Mouse (Mus musculus): Measurements from ENCODE around the gene Cxcl16. TPM values are rescaled to one million over a fixed set of nuclear protein-coding genes. Genes with fewer than 3 reads are reported as not detected.
"Not testable (repeated sequence)": the region's sequence is repeated elsewhere in the genome, so short reads cannot be mapped to it uniquely, and the experiment has no call there.

Gene Cxcl16
- polyA plus RNA-seq, 1 experiment from 2014 or later: 10.9 TPM

- H3K36me3 ChIP-seq (ENCODE audit: control insufficient read depth, insufficient read depth): no peaks in the 10 kb centered on the region
- no peak overlapping the region for H3K4me3 ChIP-seq (ENCODE audit: low read length)
- no peaks in the 10 kb centered on the region for H3K4me1 ChIP-seq (ENCODE audit: control insufficient read depth, insufficient read depth, low read length)
- no peak overlapping the region for H3K9ac ChIP-seq (ENCODE audit: low read length)
- no peaks in the 10 kb centered on the region; the same call in 1 of the 2 replicates for H3K9me3 ChIP-seq (replicated peaks; ENCODE audit: control insufficient read depth, low read length)
- H3K4me2 ChIP-seq (ENCODE audit: low read depth, low read length): no peak overlapping the region
- WGBS: 24% methylated on average over 4 of the region's 4 CpGs
- H3K27ac ChIP-seq (ENCODE audit: low read length): no peak overlapping the region
- no peaks in the 10 kb centered on the region for H3K27me3 ChIP-seq (ENCODE audit: control insufficient read depth, insufficient read depth, low read length)
- no peak for ATAC-seq (replicated peaks; ENCODE audit: extremely low read depth, insufficient read depth, low FRiP score)
These were observed 28.0 kb upstream of the Cxcl16 start for GRCm38 (mm10) chr11:70487816-70488215.

- no peaks in the 10 kb centered on the region for H3K9me3 ChIP-seq (replicated peaks; ENCODE audit: control insufficient read depth, low read length)
- no peaks in the 10 kb centered on the region for H3K36me3 ChIP-seq (ENCODE audit: control insufficient read depth, insufficient read depth)
- WGBS: 38% methylated on average over 2 of the region's 2 CpGs
- H3K27me3 ChIP-seq (ENCODE audit: control insufficient read depth, insufficient read depth, low read length): no peaks in the 10 kb centered on the region
- H3K4me2 ChIP-seq (ENCODE audit: low read depth, low read length): no peak overlapping the region
- no peak overlapping the region for H3K27ac ChIP-seq (ENCODE audit: low read length)
- H3K4me3 ChIP-seq (ENCODE audit: low read length): no peak overlapping the region
- no peaks in the 10 kb centered on the region for H3K4me1 ChIP-seq (ENCODE audit: control insufficient read depth, insufficient read depth, low read length)
- no peak for ATAC-seq (replicated peaks; ENCODE audit: extremely low read depth, insufficient read depth, low FRiP score)
- H3K9ac ChIP-seq (ENCODE audit: low read length): no peak overlapping the region
These were observed 25.7 kb upstream of the Cxcl16 start for GRCm38 (mm10) chr11:70485498-70485897.

GRCm38 (mm10) chr11:70474872-70475534 lies 15.2 kb upstream of the Cxcl16 start:
- ATAC-seq (replicated peaks; ENCODE audit: extremely low read depth, insufficient read depth, low FRiP score): no peak
- H3K4me2 ChIP-seq (ENCODE audit: low read depth, low read length): no peak overlapping the region
- H3K4me1 ChIP-seq (ENCODE audit: control insufficient read depth, insufficient read depth, low read length): peaks cover 2% of the 10 kb centered on the region; the same call in 1 of the 2 replicates
- no peaks in the 10 kb centered on the region for H3K36me3 ChIP-seq (ENCODE audit: control insufficient read depth, insufficient read depth)
- H3K9me3 ChIP-seq (replicated peaks; ENCODE audit: control insufficient read depth, low read length): no peaks in the 10 kb centered on the region
- no peak overlapping the region for H3K9ac ChIP-seq (ENCODE audit: low read length)
- WGBS: 59% methylated on average over 12 of the region's 12 CpGs
- H3K4me3 ChIP-seq (ENCODE audit: low read length): no peak overlapping the region
- no peak overlapping the region for H3K27ac ChIP-seq (ENCODE audit: low read length)
- H3K27me3 ChIP-seq (ENCODE audit: control insufficient read depth, insufficient read depth, low read length): no peaks in the 10 kb centered on the region

- H3K27ac ChIP-seq (ENCODE audit: low read length); H3K9ac ChIP-seq (ENCODE audit: low read length); H3K9me3 ChIP-seq (replicated peaks; ENCODE audit: control insufficient read depth, low read length); ATAC-seq (replicated peaks; ENCODE audit: extremely low read depth, insufficient read depth, low FRiP score); H3K36me3 ChIP-seq (ENCODE audit: control insufficient read depth, insufficient read depth); H3K4me3 ChIP-seq (ENCODE audit: low read length); H3K4me1 ChIP-seq (ENCODE audit: control insufficient read depth, insufficient read depth, low read length); H3K4me2 ChIP-seq (ENCODE audit: low read depth, low read length); H3K27me3 ChIP-seq (ENCODE audit: control insufficient read depth, insufficient read depth, low read length): not testable (repeated sequence)
- WGBS: 89% methylated on average over 5 of the region's 5 CpGs
These were observed 13.5 kb upstream of the Cxcl16 start for GRCm38 (mm10) chr11:70473291-70473690.

GRCm38 (mm10) chr11:70472716-70473115 lies 12.9 kb upstream of the Cxcl16 start:
- Histone ChIP-seq H3K9ac (ENCODE audit: low read length) (no peak overlapping the region), H3K36me3 (ENCODE audit: control insufficient read depth, insufficient read depth) (no peaks in the 10 kb centered on the region), H3K9me3 (replicated peaks; ENCODE audit: control insufficient read depth, low read length) (no peaks in the 10 kb centered on the region), H3K4me2 (ENCODE audit: low read depth, low read length) (no peak overlapping the region), H3K27me3 (ENCODE audit: control insufficient read depth, insufficient read depth, low read length) (no peaks in the 10 kb centered on the region), H3K4me3 (ENCODE audit: low read length) (no peak overlapping the region), H3K4me1 (ENCODE audit: control insufficient read depth, insufficient read depth, low read length) (peaks cover 3% of the 10 kb centered on the region; the same call in 1 of the 2 replicates), H3K27ac (ENCODE audit: low read length) (no peak overlapping the region)
- ATAC-seq (replicated peaks; ENCODE audit: extremely low read depth, insufficient read depth, low FRiP score): no peak

- H3K4me2 ChIP-seq (ENCODE audit: low read depth, low read length): no peak overlapping the region
- no peaks in the 10 kb centered on the region for H3K9me3 ChIP-seq (replicated peaks; ENCODE audit: control insufficient read depth, low read length)
- ATAC-seq (replicated peaks; ENCODE audit: extremely low read depth, insufficient read depth, low FRiP score): no peak
- H3K4me3 ChIP-seq (ENCODE audit: low read length): no peak overlapping the region
- peaks cover 10% of the 10 kb centered on the region for H3K27me3 ChIP-seq (ENCODE audit: control insufficient read depth, insufficient read depth, low read length)
- WGBS: 83% methylated on average over 3 of the region's 3 CpGs
- H3K36me3 ChIP-seq (ENCODE audit: control insufficient read depth, insufficient read depth): no peaks in the 10 kb centered on the region
- H3K4me1 ChIP-seq (ENCODE audit: control insufficient read depth, insufficient read depth, low read length): peaks cover 10% of the 10 kb centered on the region
- H3K9ac ChIP-seq (ENCODE audit: low read length): no peak overlapping the region
- H3K27ac ChIP-seq (ENCODE audit: low read length): no peak overlapping the region
These were observed 10.0 kb upstream of the Cxcl16 start for GRCm38 (mm10) chr11:70469764-70470163.

GRCm38 (mm10) chr11:70467902-70468619 lies 8.3 kb upstream of the Cxcl16 start:
- Histone ChIP-seq H3K27ac (ENCODE audit: low read length) (peak overlapping the region; percentile 81), H3K4me3 (ENCODE audit: low read length) (no peak overlapping the region), H3K9me3 (replicated peaks; ENCODE audit: control insufficient read depth, low read length) (no peaks in the 10 kb centered on the region), H3K4me1 (ENCODE audit: control insufficient read depth, insufficient read depth, low read length) (peaks cover 10% of the 10 kb centered on the region), H3K27me3 (ENCODE audit: control insufficient read depth, insufficient read depth, low read length) (peaks cover 21% of the 10 kb centered on the region), H3K4me2 (ENCODE audit: low read depth, low read length) (no peak overlapping the region), H3K9ac (ENCODE audit: low read length) (no peak overlapping the region), H3K36me3 (ENCODE audit: control insufficient read depth, insufficient read depth) (no peaks in the 10 kb centered on the region)
- 59% methylated on average over 5 of the region's 5 CpGs for WGBS
- ATAC-seq (replicated peaks; ENCODE audit: extremely low read depth, insufficient read depth, low FRiP score): peak; percentile 76; the same call in 1 of the 2 replicates

- H3K4me3 ChIP-seq (ENCODE audit: low read length): peak overlapping the region; percentile 48
- H3K27me3 ChIP-seq (ENCODE audit: control insufficient read depth, insufficient read depth, low read length): peaks cover 21% of the 10 kb centered on the region
- WGBS: 9% methylated on average over 23 of the region's 23 CpGs
- peak overlapping the region; percentile 52 for H3K9ac ChIP-seq (ENCODE audit: low read length)
- H3K36me3 ChIP-seq (ENCODE audit: control insufficient read depth, insufficient read depth): no peaks in the 10 kb centered on the region
- 0 out of 2 replicates have a peak, but pooled peaks cover 2% of the 10 kb centered on the region for H3K9me3 ChIP-seq (replicated peaks; ENCODE audit: control insufficient read depth, low read length)
- H3K4me2 ChIP-seq (ENCODE audit: low read depth, low read length): peak overlapping the region; percentile 73
- no peak overlapping the region for H3K27ac ChIP-seq (ENCODE audit: low read length)
- peaks cover 10% of the 10 kb centered on the region for H3K4me1 ChIP-seq (ENCODE audit: control insufficient read depth, insufficient read depth, low read length)
- no peak for ATAC-seq (replicated peaks; ENCODE audit: extremely low read depth, insufficient read depth, low FRiP score)
These were observed 6.0 kb upstream of the Cxcl16 start for GRCm38 (mm10) chr11:70465824-70466223.

- H3K4me2 ChIP-seq (ENCODE audit: low read depth, low read length): peak overlapping the region; percentile 73
- no peak overlapping the region for H3K27ac ChIP-seq (ENCODE audit: low read length)
- 0 out of 2 replicates have a peak, but pooled peaks cover 2% of the 10 kb centered on the region for H3K9me3 ChIP-seq (replicated peaks; ENCODE audit: control insufficient read depth, low read length)
- H3K27me3 ChIP-seq (ENCODE audit: control insufficient read depth, insufficient read depth, low read length): peaks cover 21% of the 10 kb centered on the region
- peak overlapping the region; percentile 48; the same call in 1 of the 2 replicates for H3K4me3 ChIP-seq (ENCODE audit: low read length)
- peak overlapping the region; percentile 52; the same call in 1 of the 2 replicates for H3K9ac ChIP-seq (ENCODE audit: low read length)
- WGBS: 26% methylated on average over 16 of the region's 16 CpGs
- H3K36me3 ChIP-seq (ENCODE audit: control insufficient read depth, insufficient read depth): no peaks in the 10 kb centered on the region
- peaks cover 10% of the 10 kb centered on the region for H3K4me1 ChIP-seq (ENCODE audit: control insufficient read depth, insufficient read depth, low read length)
- no peak for ATAC-seq (replicated peaks; ENCODE audit: extremely low read depth, insufficient read depth, low FRiP score)
These were observed 5.4 kb upstream of the Cxcl16 start for GRCm38 (mm10) chr11:70465211-70465610.
